Mouse (Mus musculus) limb, embryonic 14.5 days (tissue): ENCODE results near the gene Sidt1. TPM values are rescaled to one million over a fixed set of nuclear protein-coding genes. Genes with fewer than 3 reads are reported as not detected.

Source experiments
- ATAC-seq: fragments of 200-750 bp; cut with Nextera tagmentation; 2 replicates; pipeline ENCODE4 v1.8.0; 2017; ENCODE audit warnings: low read depth, moderate number of reproducible peaks, moderate TSS enrichment; ENCODE audit not compliant: low FRiP score
- DNase-seq: peaks from one replicate; pipeline ENCODE4 v3.0.0-alpha.2; 2015; ENCODE audit warnings: low spot score
- H3K27ac ChIP-seq: fragments of 300-500 bp; sonication (generic); replicated peaks from 2 replicates; pipeline ENCODE4 v1.5.1; 2014; ENCODE audit warnings: low read depth, mild to moderate bottlenecking, low read length, moderate library complexity, mixed read lengths
- H3K27me3 ChIP-seq: fragments of 300-500 bp; sonication (generic); 2 replicates; pipeline ENCODE4 v1.6.1; 2014; ENCODE audit warnings: low read length, mixed read lengths; ENCODE audit not compliant: control insufficient read depth, insufficient read depth
- H3K36me3 ChIP-seq: fragments of 300-500 bp; sonication (generic); 2 replicates; pipeline ENCODE4 v1.6.1; 2014; ENCODE audit warnings: mild to moderate bottlenecking, low read length, moderate library complexity, mixed read lengths; ENCODE audit not compliant: control insufficient read depth, insufficient read depth
- H3K4me1 ChIP-seq: fragments of 300-500 bp; sonication (generic); 2 replicates; pipeline ENCODE4 v1.6.1; 2014; ENCODE audit warnings: antibody characterized with exemption, low read length, mixed read lengths; ENCODE audit not compliant: control insufficient read depth, insufficient read depth
- H3K4me2 ChIP-seq: fragments of 300-500 bp; sonication (generic); replicated peaks from 2 replicates; pipeline ENCODE4 v1.6.1; 2014; ENCODE audit warnings: low read depth, mild to moderate bottlenecking, low read length, moderate library complexity; ENCODE audit not compliant: severe bottlenecking
- H3K4me3 ChIP-seq: fragments of 300-500 bp; sonication (generic); replicated peaks from 2 replicates; pipeline ENCODE4 v1.5.1; 2014; ENCODE audit warnings: low read length
- H3K9ac ChIP-seq: fragments of 300-500 bp; sonication (generic); 2 replicates; pipeline ENCODE4 v1.6.1; 2014; ENCODE audit warnings: mild to moderate bottlenecking, low read depth, low read length, moderate library complexity; ENCODE audit not compliant: severe bottlenecking
- H3K9me3 ChIP-seq: fragments of 300-500 bp; sonication (generic); 2 replicates; pipeline ENCODE4 v1.6.1; 2016; ENCODE audit warnings: low read length; ENCODE audit not compliant: control insufficient read depth
- POLR2A ChIP-seq: fragments of 200-500 bp; IDR thresholded peaks from 2 replicates; pipeline ENCODE4 v1.8.0; 2012; ENCODE audit warnings: inconsistent platforms, mild to moderate bottlenecking, moderate library complexity, borderline replicate concordance; ENCODE audit not compliant: insufficient read depth, insufficient read length; ENCODE audit errors: extremely low read depth
- WGBS: fragments of 180-500 bp; shearing (Covaris S2); extraction: QIAGEN DNeasy Blood & Tissue Kit; methylation state at CpG from one replicate; pipeline ENCODE4 v1.1.7; 2014; 5-methylcytosine and 5-hydroxymethylcytosine counted together
- polyA plus RNA-seq, 2 experiments: library from polyadenylated mRNA; depleted of rRNA in 1 of 2; stranded (reverse) in 1 of 2; unstranded in 1 of 2; fragments of >200 nt; fragmentation: Nextera tagmentation in 1 of 2; extraction: Ambion mirVana in 1 of 2; gene quantifications; 2 replicates each; pipeline versions ENCODE4 v1.2.1 to v1.2.3; 2012 to 2014

Gene Sidt1
- polyA plus RNA-seq, 2 experiments: 0.40 to 0.79 TPM

DNA sequence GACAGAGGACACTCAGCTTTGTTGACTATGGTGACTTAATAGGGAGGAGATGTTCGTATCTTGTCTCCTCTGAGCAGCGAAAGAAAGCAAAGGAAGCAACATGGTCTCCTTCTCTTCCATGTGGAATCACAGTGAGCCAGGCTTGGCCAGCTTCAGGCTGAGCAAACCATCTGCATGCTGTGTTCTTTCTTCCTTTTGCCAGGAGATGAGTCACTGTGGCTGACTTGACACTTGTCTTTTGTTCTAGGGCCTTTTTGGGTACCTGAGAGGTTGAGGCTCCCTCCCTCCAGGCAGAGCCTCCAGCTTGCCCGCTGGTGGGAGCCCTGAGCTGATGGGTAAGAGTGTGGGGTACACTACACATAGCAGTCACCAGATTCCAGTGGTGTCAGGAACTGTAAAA lies 95.2 kb downstream of the Sidt1 start:
- no peaks in the 10 kb centered on the region for H3K36me3 ChIP-seq
- ATAC-seq (no peak), DNase-seq (no peak)
- H3K27ac ChIP-seq: no peak overlapping the region
- WGBS: 76% methylated on average over 3 of the region's 3 CpGs
- no peak overlapping the region for H3K4me3 ChIP-seq
- H3K27me3 ChIP-seq: no peaks in the 10 kb centered on the region
- no peaks in the 10 kb centered on the region for H3K9me3 ChIP-seq
- no peak overlapping the region for H3K4me2 ChIP-seq
- no peaks in the 10 kb centered on the region for H3K4me1 ChIP-seq
- no peak overlapping the region for H3K9ac ChIP-seq
- no peak for TF ChIP-seq POLR2A

GRCm38 (mm10) chr16:44233019-44233418 lies 100.0 kb downstream of the Sidt1 start:
- H3K4me2 ChIP-seq: no peak overlapping the region
- no peak overlapping the region for H3K27ac ChIP-seq
- H3K9ac ChIP-seq: no peak overlapping the region
- no peaks in the 10 kb centered on the region for H3K9me3 ChIP-seq
- no peaks in the 10 kb centered on the region for H3K36me3 ChIP-seq
- 88% methylated on average over 7 of the region's 7 CpGs for WGBS
- H3K4me3 ChIP-seq: no peak overlapping the region
- DNase-seq: no peak
- no peaks in the 10 kb centered on the region for H3K27me3 ChIP-seq
- H3K4me1 ChIP-seq: no peaks in the 10 kb centered on the region
- no peak for TF ChIP-seq POLR2A
- ATAC-seq: no peak

GRCm38 (mm10) chr16:44226706-44227291 lies 106.2 kb downstream of the Sidt1 start:
- Histone ChIP-seq H3K9ac (no peak overlapping the region), H3K27ac (no peak overlapping the region), H3K9me3 (no peaks in the 10 kb centered on the region), H3K4me2 (no peak overlapping the region), H3K36me3 (peaks cover 4% of the 10 kb centered on the region), H3K4me1 (no peaks in the 10 kb centered on the region), H3K27me3 (no peaks in the 10 kb centered on the region), H3K4me3 (no peak overlapping the region)
- TF ChIP-seq POLR2A: no peak
- 87% methylated on average over 13 of the region's 13 CpGs for WGBS
- ATAC-seq: no peak
- no peak for DNase-seq

- Histone ChIP-seq H3K27ac (no peak overlapping the region), H3K4me3 (no peak overlapping the region), H3K36me3 (peaks cover 51% of the 10 kb centered on the region), H3K9ac (no peak overlapping the region), H3K27me3 (no peaks in the 10 kb centered on the region), H3K9me3 (no peaks in the 10 kb centered on the region), H3K4me2 (no peak overlapping the region), H3K4me1 (no peaks in the 10 kb centered on the region)
- DNase-seq (no peak), ATAC-seq (no peak)
- 86% methylated on average over 6 of the region's 6 CpGs for WGBS
- TF ChIP-seq POLR2A: no peak
These were observed 111.5 kb downstream of the Sidt1 start for GRCm38 (mm10) chr16:44221463-44221862.

DNA sequence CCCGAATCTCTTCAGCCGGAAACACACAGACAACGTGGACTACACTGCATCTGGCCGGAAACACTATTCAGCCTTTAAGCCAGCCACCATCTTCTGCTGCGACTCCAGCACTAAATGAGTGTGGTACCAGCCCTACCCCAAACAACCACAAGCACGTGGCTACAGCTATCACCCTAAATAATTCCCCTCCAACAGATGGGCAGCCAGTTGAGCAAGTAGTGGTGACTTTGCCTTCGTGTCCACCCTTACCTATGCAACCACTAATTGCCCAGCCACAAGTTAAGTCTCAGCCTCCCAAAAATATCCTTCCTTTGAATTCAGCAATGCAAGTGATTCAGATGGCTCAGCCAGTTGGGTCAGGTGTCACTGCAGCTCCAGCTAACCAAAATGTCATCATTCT lies 116.6 kb downstream of the Sidt1 start:
- 97% methylated on average over 7 of the region's 7 CpGs for WGBS
- H3K27me3 ChIP-seq: no peaks in the 10 kb centered on the region
- H3K36me3 ChIP-seq: peaks cover 96% of the 10 kb centered on the region
- no peaks in the 10 kb centered on the region for H3K9me3 ChIP-seq
- no peak for ATAC-seq
- no peak overlapping the region for H3K9ac ChIP-seq
- no peak for DNase-seq
- H3K4me1 ChIP-seq: no peaks in the 10 kb centered on the region
- no peak overlapping the region for H3K27ac ChIP-seq
- H3K4me2 ChIP-seq: no peak overlapping the region
- no peak overlapping the region for H3K4me3 ChIP-seq
- TF ChIP-seq POLR2A: no peak

DNA sequence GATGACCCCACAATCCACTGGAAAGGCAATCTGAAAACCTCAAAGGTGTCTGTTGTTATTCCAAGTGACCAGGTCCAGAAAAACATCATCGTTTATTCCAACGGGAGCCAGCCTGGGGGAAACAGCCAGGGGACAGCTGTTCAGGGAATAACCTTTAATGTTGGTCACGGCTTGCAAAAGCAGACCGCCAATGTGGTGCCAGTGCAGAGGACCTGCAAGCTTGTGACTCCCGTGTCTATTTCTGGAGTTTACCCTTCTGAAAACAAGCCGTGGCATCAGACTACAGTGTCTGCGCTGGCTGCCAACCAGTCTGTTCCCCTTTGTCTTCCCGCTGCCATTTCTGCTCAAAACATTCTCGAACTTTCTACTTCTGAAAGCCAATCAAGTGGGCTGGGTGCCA lies 117.5 kb downstream of the Sidt1 start:
- ATAC-seq (no peak), DNase-seq (no peak)
- TF ChIP-seq POLR2A: no peak
- Histone ChIP-seq H3K27me3 (no peaks in the 10 kb centered on the region), H3K9ac (no peak overlapping the region), H3K4me2 (no peak overlapping the region), H3K27ac (no peak overlapping the region), H3K4me1 (no peaks in the 10 kb centered on the region), H3K36me3 (peaks cover 93% of the 10 kb centered on the region), H3K4me3 (no peak overlapping the region), H3K9me3 (no peaks in the 10 kb centered on the region)
- 92% methylated on average over 9 of the region's 9 CpGs for WGBS
